Mouse (Mus musculus): ENCODE results near the gene Ralgps2. TPM values are rescaled to one million over a fixed set of nuclear protein-coding genes. Genes with fewer than 3 reads are reported as not detected.
A peak's percentile ranks its signal among the peaks of the same experiment; 100 is the strongest.

Ralgps2 gene
- polyA plus RNA-seq, 1 experiment from 2014 or later: 75.8 TPM

- Histone ChIP-seq H3K27ac (ENCODE audit: low read length) (no peak overlapping the region), H3K27me3 (ENCODE audit: control insufficient read depth, insufficient read depth, low read depth, low read length) (no peaks in the 10 kb centered on the region), H3K4me1 (replicated peaks; ENCODE audit: control insufficient read depth, insufficient read depth, low read length) (no peaks in the 10 kb centered on the region), H3K4me3 (ENCODE audit: low read length) (no peak overlapping the region), H3K36me3 (ENCODE audit: control insufficient read depth, insufficient read depth, low read length) (no peaks in the 10 kb centered on the region), H3K9ac (ENCODE audit: low read length) (no peak overlapping the region), H3K9me3 (ENCODE audit: control insufficient read depth, low read length) (no peaks in the 10 kb centered on the region), H3K4me2 (ENCODE audit: low read depth, low read length) (no peak overlapping the region)
- WGBS: 69% methylated on average over 6 of the region's 6 CpGs
- no peak for ATAC-seq (ENCODE audit: low read depth)
Measured at GRCm38 (mm10) chr1:156973857-156974256, 34.4 kb upstream of the Ralgps2 start.

- no peaks in the 10 kb centered on the region for H3K36me3 ChIP-seq (ENCODE audit: control insufficient read depth, insufficient read depth, low read length)
- H3K27me3 ChIP-seq (ENCODE audit: control insufficient read depth, insufficient read depth, low read depth, low read length): no peaks in the 10 kb centered on the region
- ATAC-seq (ENCODE audit: low read depth): no peak
- H3K9me3 ChIP-seq (ENCODE audit: control insufficient read depth, low read length): no peaks in the 10 kb centered on the region
- H3K4me1 ChIP-seq (replicated peaks; ENCODE audit: control insufficient read depth, insufficient read depth, low read length): no peaks in the 10 kb centered on the region
- no peak overlapping the region for H3K4me3 ChIP-seq (ENCODE audit: low read length)
- no peak overlapping the region for H3K9ac ChIP-seq (ENCODE audit: low read length)
- no peak overlapping the region for H3K4me2 ChIP-seq (ENCODE audit: low read depth, low read length)
- WGBS: 84% methylated on average over 4 of the region's 4 CpGs
- H3K27ac ChIP-seq (ENCODE audit: low read length): no peak overlapping the region
Measured at GRCm38 (mm10) chr1:156972391-156972790, 33.0 kb upstream of the Ralgps2 start.

GRCm38 (mm10) chr1:156971206-156971811, 31.9 kb upstream of the Ralgps2 start:
- Histone ChIP-seq H3K9ac (ENCODE audit: low read length) (no peak overlapping the region), H3K27me3 (ENCODE audit: control insufficient read depth, insufficient read depth, low read depth, low read length) (no peaks in the 10 kb centered on the region), H3K4me1 (replicated peaks; ENCODE audit: control insufficient read depth, insufficient read depth, low read length) (no peaks in the 10 kb centered on the region), H3K4me3 (ENCODE audit: low read length) (no peak overlapping the region), H3K27ac (ENCODE audit: low read length) (peak overlapping the region; percentile 12; the same call in 1 of the 2 replicates), H3K4me2 (ENCODE audit: low read depth, low read length) (no peak overlapping the region), H3K36me3 (ENCODE audit: control insufficient read depth, insufficient read depth, low read length) (no peaks in the 10 kb centered on the region), H3K9me3 (ENCODE audit: control insufficient read depth, low read length) (no peaks in the 10 kb centered on the region)
- 65% methylated on average over 7 of the region's 7 CpGs for WGBS
- ATAC-seq (ENCODE audit: low read depth): no peak

- peak; percentile 71 for ATAC-seq (ENCODE audit: low read depth)
- no peaks in the 10 kb centered on the region for H3K9me3 ChIP-seq (ENCODE audit: control insufficient read depth, low read length)
- peak overlapping the region; percentile 12; the same call in 1 of the 2 replicates for H3K27ac ChIP-seq (ENCODE audit: low read length)
- H3K27me3 ChIP-seq (ENCODE audit: control insufficient read depth, insufficient read depth, low read depth, low read length): no peaks in the 10 kb centered on the region
- H3K9ac ChIP-seq (ENCODE audit: low read length): no peak overlapping the region
- H3K4me3 ChIP-seq (ENCODE audit: low read length): no peak overlapping the region
- H3K4me1 ChIP-seq (replicated peaks; ENCODE audit: control insufficient read depth, insufficient read depth, low read length): no peaks in the 10 kb centered on the region
- no peaks in the 10 kb centered on the region for H3K36me3 ChIP-seq (ENCODE audit: control insufficient read depth, insufficient read depth, low read length)
- H3K4me2 ChIP-seq (ENCODE audit: low read depth, low read length): no peak overlapping the region
- WGBS: 45% methylated on average over 6 of the region's 6 CpGs
Measured at GRCm38 (mm10) chr1:156970641-156971040, 31.2 kb upstream of the Ralgps2 start.

GRCm38 (mm10) chr1:156968107-156968506, 28.7 kb upstream of the Ralgps2 start:
- H3K36me3 ChIP-seq (ENCODE audit: control insufficient read depth, insufficient read depth, low read length): no peaks in the 10 kb centered on the region
- no peak for ATAC-seq (ENCODE audit: low read depth)
- H3K9ac ChIP-seq (ENCODE audit: low read length): no peak overlapping the region
- no peaks in the 10 kb centered on the region for H3K4me1 ChIP-seq (replicated peaks; ENCODE audit: control insufficient read depth, insufficient read depth, low read length)
- H3K4me2 ChIP-seq (ENCODE audit: low read depth, low read length): no peak overlapping the region
- no peaks in the 10 kb centered on the region for H3K27me3 ChIP-seq (ENCODE audit: control insufficient read depth, insufficient read depth, low read depth, low read length)
- H3K4me3 ChIP-seq (ENCODE audit: low read length): no peak overlapping the region
- no peaks in the 10 kb centered on the region for H3K9me3 ChIP-seq (ENCODE audit: control insufficient read depth, low read length)
- no peak overlapping the region for H3K27ac ChIP-seq (ENCODE audit: low read length)
- 75% methylated on average over 7 of the region's 7 CpGs for WGBS

GRCm38 (mm10) chr1:156964586-156964932, 25.1 kb upstream of the Ralgps2 start:
- Histone ChIP-seq H3K9me3 (ENCODE audit: control insufficient read depth, low read length) (no peaks in the 10 kb centered on the region), H3K9ac (ENCODE audit: low read length) (no peak overlapping the region), H3K4me1 (replicated peaks; ENCODE audit: control insufficient read depth, insufficient read depth, low read length) (no peaks in the 10 kb centered on the region), H3K4me3 (ENCODE audit: low read length) (no peak overlapping the region), H3K36me3 (ENCODE audit: control insufficient read depth, insufficient read depth, low read length) (no peaks in the 10 kb centered on the region), H3K4me2 (ENCODE audit: low read depth, low read length) (no peak overlapping the region), H3K27ac (ENCODE audit: low read length) (no peak overlapping the region), H3K27me3 (ENCODE audit: control insufficient read depth, insufficient read depth, low read depth, low read length) (no peaks in the 10 kb centered on the region)
- 61% methylated on average over 4 of the region's 4 CpGs for WGBS
- ATAC-seq (ENCODE audit: low read depth): no peak

GRCm38 (mm10) chr1:156963871-156964585, 24.6 kb upstream of the Ralgps2 start:
- H3K4me3 ChIP-seq (ENCODE audit: low read length): no peak overlapping the region
- no peak overlapping the region for H3K9ac ChIP-seq (ENCODE audit: low read length)
- H3K4me2 ChIP-seq (ENCODE audit: low read depth, low read length): no peak overlapping the region
- no peaks in the 10 kb centered on the region for H3K27me3 ChIP-seq (ENCODE audit: control insufficient read depth, insufficient read depth, low read depth, low read length)
- H3K4me1 ChIP-seq (replicated peaks; ENCODE audit: control insufficient read depth, insufficient read depth, low read length): no peaks in the 10 kb centered on the region
- no peak for ATAC-seq (ENCODE audit: low read depth)
- H3K36me3 ChIP-seq (ENCODE audit: control insufficient read depth, insufficient read depth, low read length): no peaks in the 10 kb centered on the region
- 25% methylated on average over 7 of the region's 7 CpGs for WGBS
- H3K9me3 ChIP-seq (ENCODE audit: control insufficient read depth, low read length): no peaks in the 10 kb centered on the region
- no peak overlapping the region for H3K27ac ChIP-seq (ENCODE audit: low read length)

GRCm38 (mm10) chr1:156961481-156962265, 22.2 kb upstream of the Ralgps2 start:
- Histone ChIP-seq H3K4me2 (ENCODE audit: low read depth, low read length) (no peak overlapping the region), H3K4me1 (replicated peaks; ENCODE audit: control insufficient read depth, insufficient read depth, low read length) (no peaks in the 10 kb centered on the region), H3K9ac (ENCODE audit: low read length) (no peak overlapping the region), H3K4me3 (ENCODE audit: low read length) (no peak overlapping the region), H3K27me3 (ENCODE audit: control insufficient read depth, insufficient read depth, low read depth, low read length) (no peaks in the 10 kb centered on the region), H3K9me3 (ENCODE audit: control insufficient read depth, low read length) (no peaks in the 10 kb centered on the region), H3K27ac (ENCODE audit: low read length) (no peak overlapping the region), H3K36me3 (ENCODE audit: control insufficient read depth, insufficient read depth, low read length) (no peaks in the 10 kb centered on the region)
- 46% methylated on average over 8 of the region's 8 CpGs for WGBS
- ATAC-seq (ENCODE audit: low read depth): no peak

- WGBS: 42% methylated on average over 5 of the region's 5 CpGs
- Histone ChIP-seq H3K36me3 (ENCODE audit: control insufficient read depth, insufficient read depth, low read length) (no peaks in the 10 kb centered on the region), H3K9me3 (ENCODE audit: control insufficient read depth, low read length) (no peaks in the 10 kb centered on the region), H3K9ac (ENCODE audit: low read length) (no peak overlapping the region), H3K27me3 (ENCODE audit: control insufficient read depth, insufficient read depth, low read depth, low read length) (no peaks in the 10 kb centered on the region), H3K27ac (ENCODE audit: low read length) (no peak overlapping the region), H3K4me3 (ENCODE audit: low read length) (no peak overlapping the region), H3K4me1 (replicated peaks; ENCODE audit: control insufficient read depth, insufficient read depth, low read length) (no peaks in the 10 kb centered on the region), H3K4me2 (ENCODE audit: low read depth, low read length) (no peak overlapping the region)
- ATAC-seq (ENCODE audit: low read depth): no peak
Measured at GRCm38 (mm10) chr1:156959004-156959403, 19.6 kb upstream of the Ralgps2 start.

Measured in lung, embryonic 16.5 days (tissue).